Mouse (Mus musculus): ENCODE data around the gene Phxr2. TPM values are rescaled to one million over a fixed set of nuclear protein-coding genes. Genes with fewer than 3 reads are reported as not detected.
A peak's percentile ranks its signal among the peaks of the same experiment; 100 is the strongest.

Phxr2 gene
- total RNA-seq, 2 experiments from 2014 or later, result not detected

DNA sequence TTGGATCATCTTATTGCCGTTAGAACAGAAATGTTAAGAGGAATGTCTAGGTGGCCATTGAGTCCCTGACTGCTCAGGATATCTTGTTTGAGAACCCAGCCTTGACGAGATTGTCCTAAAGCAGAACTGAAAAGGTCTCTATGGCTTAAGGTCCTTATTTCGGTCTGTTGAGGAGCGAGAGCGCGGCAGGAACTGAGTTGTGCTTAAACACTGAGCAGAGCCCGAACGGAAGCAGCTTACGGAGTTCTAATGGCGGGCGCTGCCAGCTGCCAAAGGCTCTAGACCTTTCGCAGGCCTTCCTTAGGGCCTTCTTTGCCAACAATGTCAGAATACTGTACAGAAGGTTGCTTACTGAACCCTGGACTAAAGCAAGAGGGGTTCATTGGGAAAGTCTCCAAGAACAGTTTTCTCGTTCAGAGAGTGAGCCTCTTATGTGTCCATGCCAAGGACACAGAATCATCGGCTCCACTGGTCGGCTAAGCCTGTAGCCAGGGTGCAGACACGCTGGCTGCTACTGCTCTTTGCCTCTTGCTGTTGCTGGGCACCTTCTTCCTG, 7.3 kb upstream of the Phxr2 start:
- no peak for DNase-seq (ENCODE audit: extremely low spot score in 1 of 2, low spot score in 1 of 2)

DNA sequence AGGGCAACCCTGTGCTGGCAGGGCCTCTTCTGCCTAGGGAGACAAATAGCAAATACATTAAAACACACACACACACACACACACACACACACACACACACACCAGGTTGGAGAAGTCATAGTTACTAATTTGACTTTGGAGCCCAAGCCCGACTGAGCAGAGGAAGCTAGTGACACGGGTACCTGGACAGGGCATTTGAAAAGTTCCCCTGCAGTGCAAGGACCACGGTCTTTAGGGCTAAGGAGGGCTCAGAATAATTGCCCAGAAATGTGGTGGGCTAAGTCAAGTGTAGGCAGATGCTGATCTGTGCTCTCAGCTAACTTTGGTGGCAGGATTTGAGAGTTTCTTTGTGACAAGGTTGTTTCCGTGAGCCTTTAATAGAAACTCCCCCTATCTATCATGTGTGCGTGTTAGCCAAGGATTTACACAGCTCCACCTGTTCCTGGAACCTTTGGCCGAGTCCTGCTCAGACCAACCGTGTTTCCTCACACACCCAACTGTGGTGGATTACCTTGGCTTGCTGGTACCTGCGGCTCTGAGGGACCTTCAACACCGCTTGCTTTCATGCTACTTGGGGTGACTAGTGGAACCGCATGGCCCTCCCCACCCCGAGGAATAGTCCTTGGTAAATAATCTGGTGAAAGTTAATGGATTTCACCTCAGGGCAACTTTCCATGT, 6.6 kb upstream of the Phxr2 start:
- no peak for DNase-seq (ENCODE audit: extremely low spot score in 1 of 2, low spot score in 1 of 2)

DNA sequence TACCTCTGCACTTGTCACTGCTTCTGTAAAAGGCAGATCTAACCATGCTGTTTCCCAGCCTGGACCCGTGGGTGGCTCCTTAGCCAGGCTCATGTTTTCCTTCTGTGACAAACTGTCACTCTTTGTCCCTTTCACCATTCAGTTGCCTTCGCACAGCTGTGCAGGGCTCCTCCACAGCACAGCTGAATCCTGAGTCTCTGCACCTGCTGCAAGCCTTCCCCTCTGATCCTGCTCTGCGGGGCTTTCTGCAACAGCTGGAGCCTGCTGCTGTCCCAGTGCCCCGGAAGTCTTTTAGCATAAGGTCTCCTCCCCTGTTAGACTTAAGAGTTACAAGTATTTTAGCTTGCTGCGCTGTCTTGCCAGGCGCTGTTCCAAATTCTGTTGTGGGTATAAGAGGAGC, 6.1 kb upstream of the Phxr2 start:
- peak in 1 of 2 experiments; percentile 27 for DNase-seq (ENCODE audit: extremely low spot score in 1 of 2, low spot score in 1 of 2)

DNA sequence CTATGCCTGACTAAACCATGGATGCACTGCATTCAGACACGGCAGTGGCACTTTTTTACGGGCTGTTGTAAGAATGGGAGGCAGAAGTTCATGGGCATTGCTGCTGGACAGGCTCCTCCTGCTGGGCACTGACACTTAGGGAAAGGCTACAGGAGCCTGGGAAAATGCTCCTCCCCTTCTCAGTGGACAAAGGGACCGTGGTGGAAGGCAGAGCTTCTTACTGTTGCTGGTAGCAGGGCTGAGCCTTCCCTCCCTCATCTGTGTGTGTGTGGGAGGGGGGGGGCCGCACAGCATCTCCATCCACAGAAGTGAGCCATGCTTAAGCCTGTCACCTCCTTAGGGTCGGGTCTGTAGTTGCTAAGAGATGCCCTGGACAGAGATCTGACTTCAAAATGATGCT, 5.2 kb upstream of the Phxr2 start:
- no peak for DNase-seq (ENCODE audit: extremely low spot score in 1 of 2, low spot score in 1 of 2)

DNA sequence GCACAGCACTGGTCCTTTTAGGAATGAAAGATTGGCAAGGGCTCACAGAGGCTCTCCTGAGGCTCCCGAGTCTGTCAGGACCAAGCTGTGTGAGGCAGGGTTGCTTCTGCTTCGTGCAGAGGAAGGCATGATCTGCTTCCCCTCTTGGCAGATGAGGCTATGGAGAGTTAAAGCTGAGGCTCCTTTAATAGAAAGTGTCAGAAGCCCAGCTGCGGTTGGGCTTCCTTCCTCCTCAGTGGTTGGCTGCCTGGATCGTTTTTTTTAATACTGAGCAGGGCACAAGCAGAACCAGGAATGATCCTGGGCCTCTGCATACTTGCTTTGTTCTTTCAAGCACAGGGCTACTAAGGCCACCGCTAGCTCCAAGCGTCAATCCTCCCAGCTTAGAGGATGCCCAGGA, 4.5 kb upstream of the Phxr2 start:
- no peak for DNase-seq (ENCODE audit: extremely low spot score in 1 of 2, low spot score in 1 of 2)

DNA sequence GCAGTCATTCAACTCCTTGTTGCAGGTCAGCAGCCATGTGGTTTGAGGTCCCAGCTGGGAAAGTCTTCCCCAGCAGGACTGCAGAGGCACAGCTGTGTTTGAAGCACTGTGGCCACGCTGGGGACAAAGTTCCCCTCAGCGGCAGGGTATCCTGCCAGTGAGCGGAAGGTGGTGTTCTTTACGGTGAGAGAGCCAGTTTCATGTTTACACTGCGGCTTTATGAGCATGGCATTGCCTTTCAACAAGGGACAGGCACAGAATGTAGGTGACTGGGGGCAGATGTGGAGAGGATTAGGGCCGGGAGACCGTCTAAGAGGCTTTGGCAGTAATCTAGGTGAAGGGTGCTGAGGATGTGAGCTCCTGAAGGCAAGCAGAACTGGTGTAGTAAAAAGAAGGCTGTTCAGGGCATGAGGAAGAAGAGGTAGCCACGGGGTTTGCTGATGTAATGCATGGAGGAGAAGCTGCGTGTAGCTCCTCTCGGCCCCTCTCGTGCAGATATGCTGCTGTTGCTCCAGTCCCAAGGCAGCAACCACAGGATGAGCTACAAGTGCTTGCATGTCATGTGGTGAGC, 1.7 kb upstream of the Phxr2 start:
- DNase-seq (ENCODE audit: extremely low spot score in 1 of 2, low spot score in 1 of 2), result no peak

DNA sequence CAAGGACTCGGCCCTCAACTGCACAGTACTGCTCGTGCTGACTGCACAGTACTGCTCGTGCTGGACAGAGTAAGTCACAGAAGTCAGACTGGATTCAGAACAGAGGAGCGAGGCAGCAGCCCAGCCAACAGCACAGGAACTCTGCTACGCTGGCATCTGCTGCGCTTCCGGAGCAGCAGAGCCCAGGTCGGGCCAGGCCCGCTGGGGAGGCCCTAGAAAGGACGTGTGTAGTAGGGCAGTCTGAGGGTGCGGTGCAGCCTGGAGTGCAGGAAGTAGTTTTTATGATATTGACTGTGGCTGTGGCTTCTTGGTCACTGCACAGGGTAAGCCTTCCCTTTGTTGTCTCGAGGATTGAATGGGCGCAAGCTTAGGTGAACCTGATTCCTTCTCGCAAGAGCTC, 829 bp upstream of the Phxr2 start:
- DNase-seq (ENCODE audit: extremely low spot score in 1 of 2, low spot score in 1 of 2), result no peak

DNA sequence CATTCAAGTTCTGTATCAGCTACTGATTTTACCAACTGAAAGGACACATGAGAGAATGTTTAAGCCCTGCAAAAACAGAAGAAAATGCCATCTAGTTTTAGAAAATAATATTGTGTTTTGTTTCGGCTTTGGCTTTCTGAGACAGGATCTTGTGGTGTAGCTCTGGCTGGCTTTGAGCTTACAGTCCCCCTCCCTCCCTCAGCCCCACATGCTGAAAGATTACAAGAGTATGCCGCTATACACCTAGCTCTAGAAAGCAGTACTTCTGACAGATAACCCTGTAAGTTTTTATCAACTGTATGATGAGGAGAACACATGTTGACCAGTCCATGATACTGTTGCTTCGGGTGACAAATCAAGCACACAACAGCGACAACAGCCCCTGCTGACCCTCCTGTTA, 6.7 kb downstream of the Phxr2 start:
- DNase-seq (ENCODE audit: extremely low spot score in 1 of 2, low spot score in 1 of 2), result no peak

DNA sequence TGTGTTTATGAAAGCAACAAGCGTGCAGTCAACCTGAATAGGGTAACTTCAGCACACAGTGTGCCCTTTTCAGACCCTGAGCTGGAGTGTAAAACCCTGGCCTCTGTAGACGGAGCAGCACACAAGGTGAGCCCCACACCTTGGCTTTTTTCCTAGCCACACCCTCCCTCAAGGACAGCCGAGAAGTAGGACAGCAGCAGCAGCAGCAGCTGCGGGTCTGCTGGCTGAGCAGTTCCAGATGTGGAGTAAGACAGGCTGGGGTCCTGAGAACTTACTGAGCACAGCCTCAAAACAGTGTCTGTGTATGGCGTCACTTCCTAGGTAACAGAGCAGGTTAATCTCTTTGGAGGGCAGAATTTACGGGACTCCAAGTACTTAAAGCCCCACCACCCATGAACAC, 7.4 kb downstream of the Phxr2 start:
- DNase-seq (ENCODE audit: extremely low spot score in 1 of 2, low spot score in 1 of 2), result no peak

DNA sequence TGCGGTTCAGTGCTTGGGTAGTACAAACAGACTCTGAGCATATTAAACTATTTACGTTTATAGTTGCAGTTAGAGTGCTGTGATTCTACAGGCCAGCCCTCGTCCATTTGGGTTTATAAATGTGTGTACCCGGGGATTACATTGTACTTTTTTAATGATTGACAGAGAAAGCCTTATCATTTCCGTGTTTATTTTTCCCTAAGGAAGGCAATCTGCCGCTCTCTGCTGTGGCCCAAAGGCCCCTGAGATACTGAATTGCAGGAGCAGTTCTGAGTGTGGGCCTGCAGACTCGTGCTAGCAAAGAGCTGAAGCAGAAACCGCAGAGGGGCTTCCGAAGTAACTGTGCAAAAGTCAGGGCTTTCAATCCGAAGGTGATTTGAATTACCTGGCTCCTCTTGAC, 8.2 kb downstream of the Phxr2 start:
- no peak for DNase-seq (ENCODE audit: extremely low spot score in 1 of 2, low spot score in 1 of 2)

DNA sequence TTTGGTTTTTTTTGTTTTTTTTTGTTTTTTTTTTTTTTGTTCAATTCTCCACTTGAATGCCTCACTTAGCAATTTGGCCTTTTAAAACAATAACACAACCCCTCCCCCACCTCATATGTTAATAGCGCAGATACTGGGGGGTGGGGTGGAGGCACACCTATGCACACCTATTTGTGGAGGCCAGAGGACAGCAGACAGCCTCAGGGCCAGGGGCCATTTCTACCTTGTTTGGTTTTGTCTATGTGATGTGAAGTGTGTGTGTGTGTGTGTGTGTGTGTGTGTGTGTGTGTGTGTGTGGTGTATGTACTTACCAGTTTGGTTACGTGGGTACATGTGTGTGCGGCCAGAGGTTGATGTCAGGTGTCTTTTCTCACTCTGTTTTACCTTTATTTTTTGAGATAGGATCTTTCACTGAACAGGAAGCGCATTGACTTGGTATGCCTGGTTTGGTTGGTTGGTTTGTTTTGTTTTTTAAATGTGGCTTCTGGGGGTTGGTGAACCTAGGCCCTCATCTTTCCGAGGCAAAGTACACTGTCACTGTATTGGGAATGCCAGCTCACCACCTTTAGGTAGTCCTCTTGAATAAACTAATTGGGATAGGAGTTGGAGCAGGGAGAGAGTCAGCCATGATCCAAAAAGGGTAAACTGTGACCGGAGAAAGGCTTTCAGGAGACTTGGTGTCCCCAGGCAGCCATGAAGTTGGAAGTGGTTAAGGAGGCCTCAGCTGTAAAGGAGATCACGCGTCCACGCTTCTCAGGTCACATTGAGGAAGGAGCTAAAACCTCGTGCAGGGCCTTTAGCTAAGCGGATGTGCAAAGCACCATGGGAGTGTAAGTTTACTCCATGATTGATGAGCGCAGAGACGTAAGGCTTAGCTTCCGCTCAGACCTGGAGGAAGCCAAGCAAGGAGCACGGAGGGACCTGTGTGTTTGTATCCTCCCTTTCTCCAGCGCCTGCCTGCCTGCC, 9.2 kb downstream of the Phxr2 start:
- DNase-seq (ENCODE audit: extremely low spot score in 1 of 2, low spot score in 1 of 2), result no peak

DNA sequence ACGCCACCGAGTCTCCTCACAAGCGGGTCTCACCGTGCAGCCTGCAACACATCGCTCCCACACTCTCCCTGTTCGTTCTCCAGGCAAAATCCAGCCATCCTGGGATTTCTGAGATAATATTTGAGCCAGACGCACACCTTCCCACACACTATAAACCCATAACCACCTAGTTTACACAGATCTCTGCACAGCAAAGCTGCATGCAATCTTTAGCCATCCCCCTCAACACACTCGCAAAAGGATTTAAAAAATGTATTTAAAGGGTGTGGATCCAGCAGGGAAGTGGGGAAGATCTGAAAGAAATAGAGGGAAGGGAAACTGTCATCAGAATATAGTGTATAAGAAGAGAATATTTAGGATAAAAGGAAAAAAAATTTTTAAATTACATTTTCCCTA, 9.9 kb downstream of the Phxr2 start:
- DNase-seq (ENCODE audit: extremely low spot score in 1 of 2, low spot score in 1 of 2), result no peak

DNA sequence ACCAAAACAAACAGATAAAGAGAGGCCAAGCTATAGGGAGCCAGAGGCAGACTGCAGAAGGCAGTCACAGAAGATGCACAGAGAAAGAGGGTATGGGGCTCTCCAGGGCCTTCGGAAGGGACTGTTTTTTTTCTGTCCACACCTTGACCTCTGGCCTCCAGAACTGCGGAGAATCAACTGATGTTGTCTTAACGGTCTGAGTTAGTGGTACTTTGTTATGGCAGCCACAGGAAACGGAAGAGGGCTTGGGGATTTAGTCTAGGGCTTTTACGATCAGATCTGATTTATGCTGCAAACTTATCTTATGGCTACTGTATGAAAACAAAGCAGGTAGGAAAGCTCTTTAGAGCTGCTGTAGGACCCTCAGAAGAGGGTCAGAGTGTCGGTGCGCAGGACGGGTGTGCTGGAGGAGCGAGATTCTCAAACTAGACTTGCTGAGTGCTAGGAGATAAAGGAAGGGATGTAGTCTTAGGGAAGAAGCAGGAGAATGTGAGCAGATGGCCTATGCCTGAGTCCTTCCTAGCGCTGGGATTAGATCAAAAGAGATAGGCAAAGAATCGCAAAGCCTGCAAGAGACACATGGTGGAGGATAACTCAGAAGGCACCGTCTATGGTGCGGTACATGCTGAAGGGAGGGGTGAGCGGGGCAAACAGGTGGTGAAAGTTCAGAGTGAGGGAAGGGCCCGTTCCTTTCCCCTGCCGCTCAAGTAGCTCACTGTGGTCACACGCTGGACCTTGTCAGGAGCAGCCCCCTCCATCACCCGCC, 10.5 kb downstream of the Phxr2 start:
- DNase-seq (ENCODE audit: extremely low spot score in 1 of 2, low spot score in 1 of 2), result no peak

DNA sequence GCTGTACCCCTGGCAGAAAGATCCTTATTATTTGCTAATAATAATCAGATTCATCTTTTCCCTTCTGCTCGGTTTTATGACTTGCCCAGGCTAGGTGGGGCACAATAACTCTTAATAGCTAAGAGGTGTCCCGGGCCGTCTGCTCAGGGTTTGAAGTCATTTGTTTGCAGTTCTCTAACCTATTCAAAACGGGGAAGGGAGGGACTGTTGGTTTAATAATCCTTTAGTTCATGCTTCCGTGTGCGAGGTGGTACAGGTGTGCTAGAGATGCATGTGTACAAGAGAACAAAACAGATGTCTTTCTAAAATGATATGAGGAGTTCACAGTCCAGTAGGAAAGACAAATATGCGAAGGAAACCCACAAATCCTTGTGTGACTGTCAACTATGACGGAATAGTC, 11.8 kb downstream of the Phxr2 start:
- DNase-seq (ENCODE audit: extremely low spot score in 1 of 2, low spot score in 1 of 2), result no peak

DNA sequence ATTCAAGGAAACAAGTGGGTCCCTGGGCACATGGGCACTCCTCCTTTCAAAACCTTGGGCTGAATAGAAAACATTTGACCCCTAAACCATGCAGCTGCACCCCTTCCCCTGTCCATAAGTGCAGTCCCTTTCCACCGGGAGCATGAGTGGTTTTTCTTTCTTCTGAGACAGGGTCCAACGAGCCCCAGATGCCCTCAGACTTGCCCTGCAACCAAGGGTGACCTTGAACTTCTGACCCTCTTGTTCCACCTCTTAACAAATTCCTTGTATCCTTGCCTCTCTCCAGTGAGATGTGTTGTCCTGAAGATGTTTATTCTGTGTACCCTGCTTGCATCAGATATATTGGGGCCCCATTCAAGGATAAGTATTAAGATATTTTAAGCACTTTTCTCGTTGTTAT, 12.6 kb downstream of the Phxr2 start:
- DNase-seq (ENCODE audit: extremely low spot score in 1 of 2, low spot score in 1 of 2), result no peak

DNA sequence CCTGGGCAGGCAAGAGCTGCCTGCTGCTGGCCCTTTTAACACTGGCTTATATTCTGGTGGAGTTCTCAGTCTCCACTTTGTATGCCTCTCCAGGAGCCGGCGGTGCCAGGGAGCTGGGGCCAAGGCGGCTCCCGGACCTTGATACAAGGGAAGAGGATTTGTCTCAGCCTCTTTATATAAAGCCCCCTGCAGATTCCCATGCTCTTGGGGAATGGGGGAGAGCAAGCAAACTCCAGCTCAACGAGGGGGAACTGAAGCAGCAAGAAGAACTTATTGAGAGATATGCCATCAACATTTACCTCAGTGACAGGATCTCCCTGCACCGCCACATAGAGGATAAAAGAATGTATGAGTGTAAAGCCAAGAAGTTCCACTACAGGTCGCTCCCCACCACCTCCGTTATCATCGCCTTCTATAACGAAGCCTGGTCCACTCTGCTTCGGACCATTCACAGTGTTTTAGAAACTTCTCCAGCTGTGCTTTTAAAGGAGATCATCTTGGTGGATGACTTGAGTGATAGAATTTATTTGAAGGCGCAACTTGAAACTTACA, 17.6 kb downstream of the Phxr2 start:
- DNase-seq (ENCODE audit: extremely low spot score in 1 of 2, low spot score in 1 of 2), result no peak

DNA sequence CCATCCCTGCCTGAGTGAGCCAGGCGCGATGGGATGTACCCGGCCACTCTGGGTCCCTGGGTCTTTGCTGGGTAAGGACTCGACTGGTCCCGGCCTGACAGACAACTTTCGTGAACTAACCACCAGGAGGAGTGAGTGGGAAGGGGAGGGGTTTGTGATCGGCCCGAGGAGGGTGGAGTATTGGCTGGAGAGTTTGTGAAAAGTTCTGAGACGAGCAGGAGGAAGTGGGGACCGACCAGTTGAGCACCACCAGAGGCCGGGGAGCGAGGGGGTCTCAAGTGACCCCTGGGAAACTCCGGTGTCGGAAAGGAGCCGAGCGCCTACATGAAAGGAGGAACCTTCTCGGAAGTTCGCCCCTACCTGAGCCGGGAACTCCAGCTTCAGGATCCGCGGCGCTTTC, 18.2 kb downstream of the Phxr2 start, which contains the start of gene Galnt4:
Gene Galnt4 (plus strand): TSS at position 196 of the 400 bp plus-strand sequence.
- DNase-seq (ENCODE audit: extremely low spot score in 1 of 2, low spot score in 1 of 2), result peak; percentile 38 to 40

DNA sequence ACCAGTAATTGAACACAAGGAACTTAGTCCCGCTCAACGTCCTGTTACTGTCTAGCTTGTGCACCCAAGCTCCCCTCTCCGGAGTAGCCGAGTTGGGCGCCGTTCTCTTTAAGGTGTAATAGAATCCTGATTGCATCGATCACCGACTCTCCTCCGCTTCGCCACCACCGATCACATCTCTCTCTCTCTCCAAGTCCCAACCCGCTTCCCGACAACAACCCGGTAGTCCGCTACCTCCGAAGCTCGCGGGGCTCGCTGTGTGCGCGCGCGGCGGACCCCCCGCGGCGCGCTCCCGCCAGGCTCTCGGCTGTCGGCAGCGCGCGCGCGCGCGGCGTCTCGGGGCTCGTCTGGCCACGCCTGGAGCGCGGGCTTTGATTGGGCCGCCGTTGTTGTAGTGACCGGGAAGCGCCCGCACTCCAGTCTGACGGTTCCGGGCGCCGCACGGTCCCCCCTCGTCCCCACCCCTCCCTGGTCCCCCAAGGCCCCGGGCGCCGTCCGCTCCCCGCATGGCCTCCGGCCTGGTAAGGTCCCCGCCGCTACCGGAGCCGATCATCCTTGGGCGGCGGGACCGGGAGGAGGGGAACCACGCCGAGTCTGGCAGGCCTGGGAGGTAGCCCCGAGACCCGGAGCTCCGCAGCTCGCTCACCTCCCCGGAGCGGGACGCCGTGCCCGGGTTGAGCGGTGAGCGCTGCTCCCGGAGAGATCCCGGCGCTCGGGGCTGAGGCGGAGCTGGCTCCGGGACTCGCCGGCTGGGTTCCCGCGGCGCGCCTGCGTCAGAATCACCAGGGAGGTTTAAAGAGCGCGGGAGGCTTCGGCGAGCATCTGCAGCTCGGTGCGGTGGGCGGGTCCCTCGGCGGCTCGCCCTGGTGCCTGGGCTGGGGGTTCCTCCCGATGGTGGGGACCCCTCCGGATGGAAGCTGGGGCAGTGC, 19.2 kb downstream of the Phxr2 start, which contains the start of gene Poc1b:
Gene Poc1b (plus strand): TSS at position 334 of the 929 bp plus-strand sequence.
- DNase-seq (ENCODE audit: extremely low spot score in 1 of 2, low spot score in 1 of 2), result peak; percentile 69 to 79

DNA sequence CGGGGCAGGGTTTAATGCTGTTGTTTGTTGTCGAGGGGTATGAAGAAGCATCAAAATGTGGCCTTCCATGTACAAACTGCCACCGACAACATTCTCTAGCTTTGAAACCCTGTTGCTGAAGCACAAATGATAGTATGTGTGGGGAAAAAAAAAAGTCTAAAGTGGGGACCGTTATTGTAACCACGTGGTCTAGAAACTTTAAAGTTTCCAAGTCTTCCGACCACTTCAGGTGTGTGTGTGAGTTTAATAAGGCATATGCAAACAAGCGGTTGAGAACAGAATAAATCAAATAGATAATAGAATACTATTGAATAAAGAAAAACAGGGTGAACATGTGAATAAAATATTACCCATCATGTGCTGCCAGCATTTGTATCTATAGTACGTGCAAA, 19.8 kb downstream of the Phxr2 start:
- DNase-seq (ENCODE audit: extremely low spot score in 1 of 2, low spot score in 1 of 2), result no peak

Measured in layer of hippocampus, postnatal 25 days (tissue).